Mouse (Mus musculus) forebrain, embryonic 15.5 days (tissue): ENCODE results near the gene Amfr. TPM values are rescaled to one million over a fixed set of nuclear protein-coding genes. Genes with fewer than 3 reads are reported as not detected.
A peak's percentile ranks its signal among the peaks of the same experiment; 100 is the strongest.
"Not testable (repeated sequence)": the region's sequence is repeated elsewhere in the genome, so short reads cannot be mapped to it uniquely, and the experiment has no call there.

Experiments used
- ATAC-seq: fragments of 200-750 bp; cut with Nextera tagmentation; replicated peaks from 2 replicates; pipeline ENCODE4 v1.8.0; 2017; ENCODE audit warnings: mild to moderate bottlenecking, moderate TSS enrichment, moderate library complexity
- H3K27ac ChIP-seq: fragments of 300-500 bp; sonication (generic); replicated peaks from 2 replicates; pipeline ENCODE4 v1.5.1; 2015; ENCODE audit warnings: mild to moderate bottlenecking, inconsistent platforms
- H3K27me3 ChIP-seq: fragments of 300-500 bp; sonication (generic); 2 replicates; pipeline ENCODE4 v1.6.1; 2015; ENCODE audit warnings: inconsistent platforms
- H3K36me3 ChIP-seq: fragments of 300-500 bp; sonication (generic); 2 replicates; pipeline ENCODE4 v1.6.1; 2015; ENCODE audit warnings: mild to moderate bottlenecking, inconsistent platforms
- H3K4me1 ChIP-seq: fragments of 300-500 bp; sonication (generic); 2 replicates; pipeline ENCODE4 v1.6.1; 2015; ENCODE audit warnings: inconsistent platforms
- H3K4me2 ChIP-seq: fragments of 300-500 bp; sonication (generic); replicated peaks from 2 replicates; pipeline ENCODE4 v1.6.1; 2015; ENCODE audit warnings: mild to moderate bottlenecking, inconsistent platforms
- H3K4me3 ChIP-seq: fragments of 300-500 bp; sonication (generic); 2 replicates; pipeline ENCODE4 v1.5.1; 2015; ENCODE audit warnings: mild to moderate bottlenecking, inconsistent platforms
- H3K9ac ChIP-seq: fragments of 300-500 bp; sonication (generic); replicated peaks from 2 replicates; pipeline ENCODE4 v1.6.1; 2015; ENCODE audit warnings: mild to moderate bottlenecking, inconsistent platforms
- H3K9me3 ChIP-seq: fragments of 300-500 bp; sonication (generic); 2 replicates; pipeline ENCODE4 v1.6.1; 2016; ENCODE audit warnings: inconsistent platforms
- WGBS: fragments of 180-500 bp; shearing (Covaris S2); methylation state at CpG from one replicate; pipeline ENCODE4 v1.1.7; 2015; ENCODE audit warnings: mixed read lengths; 5-methylcytosine and 5-hydroxymethylcytosine counted together
- polyA plus RNA-seq: library from polyadenylated mRNA; unstranded; fragments of >200 nt; fragmentation: Nextera tagmentation; extraction: Ambion mirVana; gene quantifications from 2 replicates; pipeline ENCODE4 v1.2.1, GENCODE M21; 2015

The Amfr gene
- polyA plus RNA-seq, result 71.8 and 76.3 TPM in 2 replicates

- H3K4me2 ChIP-seq, result peak within 1 kb of the TSS; percentile 67
- H3K36me3 ChIP-seq, result 0 out of 2 replicates have a peak, but pooled peaks cover 2% of the 10 kb centered on the region
- WGBS, result under 1% methylated on average over 106 of the region's 130 CpGs
- no peaks in the 10 kb centered on the region for H3K27me3 ChIP-seq
- peaks cover 36% of the 10 kb centered on the region for H3K4me1 ChIP-seq
- peak within 1 kb of the TSS; percentile 93 for H3K27ac ChIP-seq
- H3K9me3 ChIP-seq, result no peaks in the 10 kb centered on the region
- peak within 1 kb of the TSS; percentile 94 for H3K4me3 ChIP-seq
- ATAC-seq, result peak; percentile 96
- peak within 1 kb of the TSS; percentile 99 for H3K9ac ChIP-seq
Observed at GRCm38 (mm10) chr8:94012013-94012951, at the start of gene Amfr. Amfr (minus strand) TSS chr8:94012842.

- H3K4me3 ChIP-seq, result no peak overlapping the region
- ATAC-seq, result 0 out of 2 replicates have a peak, but pooled peaks have one; percentile 26
- H3K4me1 ChIP-seq, result no peaks in the 10 kb centered on the region
- H3K27ac ChIP-seq, result no peak overlapping the region
- H3K36me3 ChIP-seq, result peaks cover 78% of the 10 kb centered on the region
- 68% methylated on average over 6 of the region's 6 CpGs for WGBS
- no peak overlapping the region for H3K4me2 ChIP-seq
- H3K9ac ChIP-seq, result no peak overlapping the region
- H3K9me3 ChIP-seq, result no peaks in the 10 kb centered on the region
- no peaks in the 10 kb centered on the region for H3K27me3 ChIP-seq
Observed at GRCm38 (mm10) chr8:94057157-94057854, 44.7 kb upstream of the Amfr start.

DNA sequence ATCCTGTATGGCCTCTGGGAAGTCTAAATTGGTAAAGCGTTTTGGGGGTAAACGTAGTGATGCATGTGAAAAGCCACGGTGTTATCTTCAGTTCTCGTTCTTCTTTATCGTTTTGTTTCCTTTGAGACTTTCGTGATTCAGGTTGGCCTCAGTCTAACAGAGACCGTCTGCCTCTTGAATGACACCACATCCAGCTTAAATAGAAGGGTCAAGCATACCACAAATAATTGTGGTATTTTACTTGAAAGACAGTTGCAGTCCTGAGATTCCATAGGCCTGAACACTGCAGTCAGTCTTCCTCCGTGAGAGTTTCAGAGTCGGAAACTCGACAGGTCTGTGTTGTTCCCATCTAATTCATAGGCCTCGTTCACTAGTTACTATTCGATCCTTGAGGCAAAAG, 40.1 kb upstream of the Amfr start:
- Histone ChIP-seq H3K9ac (no peak overlapping the region), H3K27me3 (no peaks in the 10 kb centered on the region), H3K4me1 (no peaks in the 10 kb centered on the region), H3K9me3 (no peaks in the 10 kb centered on the region), H3K4me3 (no peak overlapping the region), H3K36me3 (peaks cover 48% of the 10 kb centered on the region), H3K4me2 (no peak overlapping the region), H3K27ac (no peak overlapping the region)
- WGBS, result 90% methylated on average over 12 of the region's 12 CpGs
- no peak for ATAC-seq

DNA sequence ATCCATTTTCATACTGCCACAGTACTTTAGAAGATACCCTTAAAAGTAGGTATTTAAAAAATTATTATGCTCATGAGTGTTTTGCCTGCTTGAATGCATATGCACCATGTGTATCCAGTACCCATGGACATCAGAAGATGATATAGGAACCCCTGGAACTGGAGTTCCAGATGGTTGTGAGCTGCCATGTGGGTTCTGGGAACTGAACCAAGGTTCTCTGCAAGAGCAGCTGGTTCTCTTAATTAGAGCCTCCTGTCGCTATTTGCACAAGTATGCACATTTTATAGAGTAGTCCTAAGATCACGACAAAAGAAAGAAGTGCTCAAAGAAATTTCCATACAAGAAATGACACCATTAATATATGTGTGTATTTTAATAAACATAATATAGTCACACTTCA, 35.2 kb upstream of the Amfr start:
- Histone ChIP-seq H3K4me1 (no peaks in the 10 kb centered on the region), H3K4me2 (no peak overlapping the region), H3K36me3 (peaks cover 13% of the 10 kb centered on the region; the same call in 1 of the 2 replicates), H3K27me3 (no peaks in the 10 kb centered on the region), H3K9me3 (no peaks in the 10 kb centered on the region), H3K4me3 (no peak overlapping the region), H3K27ac (no peak overlapping the region), H3K9ac (no peak overlapping the region)
- WGBS, result 46% methylated on average over 2 of the region's 2 CpGs
- no peak for ATAC-seq

DNA sequence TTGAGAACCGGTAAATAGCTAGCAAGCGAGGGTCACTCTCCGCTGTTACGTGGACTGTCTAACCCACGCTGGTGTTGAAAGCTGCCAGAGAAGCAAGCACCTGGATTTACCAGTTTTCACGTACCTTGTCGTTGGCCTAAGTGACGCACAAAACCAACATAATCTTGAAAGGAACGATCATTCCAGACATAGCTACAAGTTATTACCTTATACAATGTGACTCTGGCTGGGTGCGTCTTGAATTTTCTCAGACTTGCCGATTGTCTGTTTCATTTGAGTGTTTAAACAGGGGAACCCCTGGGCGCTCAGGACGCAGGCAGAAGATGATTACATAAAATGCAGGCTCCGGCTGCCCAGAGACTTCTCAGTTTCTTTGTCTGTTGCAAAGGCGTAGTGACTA, 25.2 kb upstream of the Amfr start:
- Histone ChIP-seq H3K4me2 (peak overlapping the region; percentile 64), H3K27ac (no peak overlapping the region), H3K9me3 (no peaks in the 10 kb centered on the region), H3K9ac (peak overlapping the region; percentile 65), H3K4me3 (peak overlapping the region; percentile 78), H3K36me3 (no peaks in the 10 kb centered on the region), H3K4me1 (peaks cover 41% of the 10 kb centered on the region), H3K27me3 (no peaks in the 10 kb centered on the region)
- WGBS, result 7% methylated on average over 15 of the region's 15 CpGs
- ATAC-seq, result no peak

- Histone ChIP-seq H3K27ac (peak within 1 kb of the TSS; percentile 81), H3K36me3 (no peaks in the 10 kb centered on the region), H3K4me1 (peaks cover 41% of the 10 kb centered on the region), H3K4me2 (peak within 1 kb of the TSS; percentile 73), H3K9me3 (no peaks in the 10 kb centered on the region), H3K4me3 (peak within 1 kb of the TSS; percentile 78), H3K9ac (peak within 1 kb of the TSS; percentile 65), H3K27me3 (no peaks in the 10 kb centered on the region)
- WGBS, result under 1% methylated on average over 41 of the region's 41 CpGs
- ATAC-seq, result peak; percentile 99
Observed at GRCm38 (mm10) chr8:94036944-94037524, 24.4 kb upstream of the Amfr start, which contains the start of the genes Nudt21 and Ogfod1. Nudt21 (minus strand) TSS chr8:94037031. Ogfod1 (plus strand) TSS chr8:94037198.

- Histone ChIP-seq H3K4me1 (peaks cover 41% of the 10 kb centered on the region), H3K27ac (peak overlapping the region; percentile 81), H3K4me3 (peak overlapping the region; percentile 78), H3K4me2 (peak overlapping the region; percentile 73), H3K9ac (peak overlapping the region; percentile 64)
- not testable (repeated sequence) for H3K36me3 ChIP-seq, H3K9me3 ChIP-seq, H3K27me3 ChIP-seq
- peak; percentile 85 for ATAC-seq
- WGBS, result 0% methylated on average over 29 of the region's 32 CpGs
Observed at GRCm38 (mm10) chr8:94036541-94036940, 23.9 kb upstream of the Amfr start.

- H3K4me3 ChIP-seq, result peak overlapping the region; percentile 78
- no peak overlapping the region for H3K27ac ChIP-seq
- no peaks in the 10 kb centered on the region for H3K9me3 ChIP-seq
- ATAC-seq, result no peak
- H3K4me2 ChIP-seq, result peak overlapping the region; percentile 73
- H3K4me1 ChIP-seq, result peaks cover 41% of the 10 kb centered on the region
- peak overlapping the region; percentile 36; the same call in 1 of the 2 replicates for H3K9ac ChIP-seq
- H3K36me3 ChIP-seq, result peaks cover 12% of the 10 kb centered on the region
- no peaks in the 10 kb centered on the region for H3K27me3 ChIP-seq
- 49% methylated on average over 5 of the region's 5 CpGs for whole genome bisulfite sequencing
Observed at GRCm38 (mm10) chr8:94035200-94035599, 22.6 kb upstream of the Amfr start.

DNA sequence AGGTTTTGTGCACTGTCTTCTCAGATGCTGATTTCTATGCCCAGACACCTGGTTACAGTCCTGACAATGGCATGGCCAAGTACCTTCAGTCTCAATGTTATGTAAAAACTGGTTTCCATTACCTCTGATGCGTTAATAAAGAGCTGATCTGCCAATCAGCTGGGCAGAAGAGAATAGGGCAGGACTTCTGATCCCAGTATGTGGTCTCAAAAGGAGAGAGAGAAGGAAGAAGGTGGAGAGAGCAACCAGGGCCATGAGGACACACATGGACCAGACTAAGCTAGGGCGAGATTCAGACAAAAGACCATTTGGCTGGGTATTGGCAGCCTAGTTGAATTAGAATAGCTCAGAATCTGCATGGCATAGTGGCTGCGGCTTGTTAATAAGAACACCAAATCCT, 21.0 kb upstream of the Amfr start:
- Histone ChIP-seq H3K9me3 (no peaks in the 10 kb centered on the region), H3K9ac (peak overlapping the region; percentile 24; the same call in 1 of the 2 replicates), H3K4me1 (peaks cover 39% of the 10 kb centered on the region), H3K4me2 (0 out of 2 replicates have a peak overlapping the region, but pooled peaks have one; percentile 3), H3K36me3 (peaks cover 28% of the 10 kb centered on the region), H3K27me3 (no peaks in the 10 kb centered on the region), H3K27ac (no peak overlapping the region), H3K4me3 (no peak overlapping the region)
- ATAC-seq, result no peak
- 21% methylated on average over 3 of the region's 3 CpGs for WGBS

DNA sequence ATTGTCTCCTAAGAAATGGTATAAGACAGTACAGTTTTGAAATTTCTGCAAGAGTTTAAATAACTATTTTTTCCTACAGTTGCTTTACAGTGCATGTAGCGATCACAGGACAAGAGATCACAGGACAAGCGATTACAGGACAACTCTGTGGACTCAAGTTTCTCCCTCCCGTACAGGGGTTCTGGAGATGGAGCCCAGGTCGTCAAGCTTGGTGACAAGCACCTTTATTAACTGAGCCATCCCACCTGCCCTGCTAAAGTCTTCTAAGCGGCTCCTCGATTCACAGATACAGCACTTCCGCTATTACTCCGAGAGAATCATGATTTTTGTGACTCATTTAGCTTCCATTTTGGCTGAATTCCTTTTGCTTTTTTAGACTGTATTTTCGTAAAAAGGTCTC, 17.1 kb upstream of the Amfr start:
- Histone ChIP-seq H3K9me3 (no peaks in the 10 kb centered on the region), H3K27ac (no peak overlapping the region), H3K9ac (no peak overlapping the region), H3K4me2 (no peak overlapping the region), H3K4me1 (peaks cover 16% of the 10 kb centered on the region), H3K4me3 (no peak overlapping the region), H3K36me3 (peaks cover 65% of the 10 kb centered on the region), H3K27me3 (no peaks in the 10 kb centered on the region)
- 97% methylated on average over 9 of the region's 9 CpGs for WGBS
- ATAC-seq, result no peak

GRCm38 (mm10) chr8:94023916-94024315, 11.3 kb upstream of the Amfr start:
- Histone ChIP-seq H3K4me3 (no peak overlapping the region), H3K27ac (no peak overlapping the region), H3K9ac (no peak overlapping the region), H3K4me1 (no peaks in the 10 kb centered on the region), H3K9me3 (no peaks in the 10 kb centered on the region), H3K4me2 (no peak overlapping the region), H3K27me3 (no peaks in the 10 kb centered on the region), H3K36me3 (peaks cover 82% of the 10 kb centered on the region)
- ATAC-seq, result no peak
- WGBS, result 95% methylated on average over 6 of the region's 6 CpGs
